Mouse (Mus musculus) layer of hippocampus, postnatal 36 days (tissue): Measurements from ENCODE around the gene Nme4. TPM values are rescaled to one million over a fixed set of nuclear protein-coding genes. Genes with fewer than 3 reads are reported as not detected.

Experiments used
- DNase-seq, 2 experiments: peaks; one replicate each; pipeline ENCODE4 v3.0.0; 2022
- total RNA-seq, 2 experiments: library from RNA; stranded (reverse); gene quantifications; 2 replicates each; pipeline ENCODE4 v1.2.3; 2021

Gene Nme4
- total RNA-seq, 2 experiments from 2014 or later = 4.6 to 5.0 TPM

- no peak for DNase-seq
Observed at GRCm38 (mm10) chr17:26064916-26065315, 30.5 kb downstream of the Nme4 start.

- no peak for DNase-seq
Observed at GRCm38 (mm10) chr17:26057787-26058567, 37.4 kb downstream of the Nme4 start.

- no peak for DNase-seq
Observed at GRCm38 (mm10) chr17:26057278-26057677, 38.1 kb downstream of the Nme4 start.

- DNase-seq = no peak
Observed at GRCm38 (mm10) chr17:26055164-26055563, 40.2 kb downstream of the Nme4 start.

- DNase-seq = no peak
Observed at GRCm38 (mm10) chr17:26054133-26054845, 41.1 kb downstream of the Nme4 start.

- no peak for DNase-seq
Observed at GRCm38 (mm10) chr17:26052706-26053105, 42.7 kb downstream of the Nme4 start.

- no peak for DNase-seq
Observed at GRCm38 (mm10) chr17:26052074-26052473, 43.3 kb downstream of the Nme4 start.

- DNase-seq = no peak
Observed at GRCm38 (mm10) chr17:26048118-26048517, 47.3 kb downstream of the Nme4 start.

GRCm38 (mm10) chr17:26046253-26046997, 49.0 kb downstream of the Nme4 start:
- DNase-seq = peak in 1 of 2 experiments; percentile 42

GRCm38 (mm10) chr17:26045285-26045684, 50.1 kb downstream of the Nme4 start:
- no peak for DNase-seq

- DNase-seq = peak; percentile 81 to 84
Observed at GRCm38 (mm10) chr17:26043249-26043636, 52.2 kb downstream of the Nme4 start.

GRCm38 (mm10) chr17:26042599-26043248, 52.7 kb downstream of the Nme4 start:
- DNase-seq = peak in 1 of 2 experiments; percentile 33

Other genes with a start within 250 kb of the Nme4 start
- 10 to 100 TPM; 19.2 to 26.2 TPM for gene Wdr90, start 234.1 kb downstream of the Nme4 start, total RNA-seq
- gene Mcrip2, start 226.8 kb downstream of the Nme4 start, total RNA-seq = 10 to 100 TPM; 25.4 to 28.9 TPM
- 10 to 100 TPM; 36.3 to 37.7 TPM for gene Mettl26, start 220.5 kb downstream of the Nme4 start, total RNA-seq
- 1 to 10 TPM; 1.8 to 2.4 TPM for gene Wfikkn1, start 214.7 kb downstream of the Nme4 start, total RNA-seq
- 10 to 100 TPM; 49.6 to 55.5 TPM for gene Rab40c, start 175.9 kb downstream of the Nme4 start, total RNA-seq
- gene Pigq, start 150.7 kb downstream of the Nme4 start, total RNA-seq = 100 to 1,000 TPM; 125 to 129 TPM
- gene Nhlrc4, start 150.6 kb downstream of the Nme4 start, total RNA-seq = under 1 TPM; 0.17 to 0.61 TPM
- gene A930017K11Rik, start 143.0 kb downstream of the Nme4 start, total RNA-seq = under 1 TPM; 0.95 to 0.96 TPM
- gene Capn15, start 109.8 kb downstream of the Nme4 start, total RNA-seq = 10 to 100 TPM; 52.5 to 60.2 TPM
- gene Rab11fip3, start 26.0 kb downstream of the Nme4 start, total RNA-seq = 100 to 1,000 TPM in 1 of 2 experiments, 10 to 100 TPM in 1; 99.5 to 112 TPM
- 10 to 100 TPM; 25.5 to 26.5 TPM for gene Decr2, start 5.3 kb downstream of the Nme4 start, total RNA-seq
- 10 to 100 TPM; 10.8 to 11.9 TPM for gene Tmem8, start 17.7 kb upstream of the Nme4 start, total RNA-seq
- 10 to 100 TPM; 64.5 to 66.3 TPM for gene Mrpl28, start 27.9 kb upstream of the Nme4 start, total RNA-seq
- gene Axin1, start 43.1 kb upstream of the Nme4 start, total RNA-seq = 10 to 100 TPM; 23.0 to 24.8 TPM
- under 1 TPM in 1 of 2 experiments, not detected in 1; 0.57 TPM for gene Pdia2, start 103.5 kb upstream of the Nme4 start, total RNA-seq
- 10 to 100 TPM; 46.5 to 48.8 TPM for gene Rgs11, start 107.3 kb upstream of the Nme4 start, total RNA-seq
- 10 to 100 TPM; 66.2 to 75.5 TPM for gene Arhgdig, start 112.2 kb upstream of the Nme4 start, total RNA-seq
- 10 to 100 TPM; 14.2 to 17.9 TPM for gene Fam234a, start 148.6 kb upstream of the Nme4 start, total RNA-seq
- gene Luc7l, start 157.3 kb upstream of the Nme4 start, total RNA-seq = 10 to 100 TPM; 90.0 to 93.2 TPM